Comparison of ENCODE assay signal across 13 mouse cellular contexts in the genomic region with DNA sequence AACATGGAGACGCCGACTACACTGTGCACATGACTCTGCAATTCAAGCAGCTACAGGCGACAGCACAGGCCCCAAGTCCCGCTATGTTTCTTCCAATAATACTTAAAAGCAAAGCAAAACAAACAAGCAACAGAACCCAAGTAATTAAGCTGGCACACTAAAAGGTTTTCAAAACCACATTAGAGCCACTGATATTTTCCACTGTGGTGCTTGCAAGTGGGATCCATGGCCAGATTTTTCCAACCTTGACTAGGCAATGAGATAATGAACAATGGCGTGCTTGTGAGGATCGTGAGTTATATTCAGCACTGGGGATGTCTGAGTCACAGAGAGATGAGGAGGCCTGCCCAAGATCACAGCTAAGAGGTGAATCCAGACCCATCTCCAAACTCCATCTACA.
"Had no signal": no experiment of that assay in that cellular context is flagged by ENCODE, and none has a peak within 500 bp of the region (broad histone marks: within the 10 kb centered on the region; RNA-seq: fewer than 3 reads in every experiment).

No protein-coding gene starts in this region.

- H3K4me2 ChIP-seq: liver, embryonic 13.5 days; midbrain, embryonic 12.5 days; midbrain, embryonic 15.5 days; stomach, embryonic 15.5 days had no signal

- H3K4me3 ChIP-seq: left cerebral cortex, adult 2 months; liver, embryonic 13.5 days; midbrain, embryonic 12.5 days; midbrain, embryonic 15.5 days; stomach, embryonic 15.5 days had no signal

- H3K9ac ChIP-seq: liver, embryonic 13.5 days; midbrain, embryonic 12.5 days; midbrain, embryonic 15.5 days; stomach, embryonic 15.5 days had no signal

- H3K4me1 ChIP-seq: liver, embryonic 13.5 days had no signal

- H3K36me3 ChIP-seq: liver, embryonic 13.5 days; midbrain, embryonic 12.5 days; midbrain, embryonic 15.5 days; stomach, embryonic 15.5 days had no signal

- ATAC-seq: midbrain, embryonic 15.5 days had no signal

- DNase-seq: layer of hippocampus, postnatal 36 days; liver, embryonic 13.5 days; lung, adult 2 months; lung, postnatal 14 days; lung, postnatal 4 days; right cerebral cortex, adult 18-20 months; right cerebral cortex, postnatal 14 days; right cerebral cortex, postnatal 4 days had no signal

- H3K9me3 ChIP-seq: liver, embryonic 13.5 days; midbrain, embryonic 12.5 days; midbrain, embryonic 15.5 days; stomach, embryonic 15.5 days had no signal

- H3K27ac ChIP-seq: kidney, postnatal 0 days; left cerebral cortex, adult 2 months; liver, embryonic 13.5 days; midbrain, embryonic 12.5 days; midbrain, embryonic 15.5 days; stomach, embryonic 15.5 days had no signal

- H3K27me3 ChIP-seq: midbrain, embryonic 12.5 days; midbrain, embryonic 15.5 days; stomach, embryonic 15.5 days had no signal
